Mouse (Mus musculus) liver, embryonic 15.5 days (tissue): ENCODE data around the gene Clec4a4. TPM values are rescaled to one million over a fixed set of nuclear protein-coding genes. Genes with fewer than 3 reads are reported as not detected.
"Not testable (repeated sequence)": the region's sequence is repeated elsewhere in the genome, so short reads cannot be mapped to it uniquely, and the experiment has no call there.

Experiments
- ATAC-seq: fragments of 200-750 bp; cut with Nextera tagmentation; 2 replicates; pipeline ENCODE4 v1.8.0; 2017; ENCODE audit warnings: moderate number of reproducible peaks, mild to moderate bottlenecking, moderate library complexity; ENCODE audit not compliant: insufficient read depth
- H3K27ac ChIP-seq: fragments of 300-500 bp; sonication (generic); replicated peaks from 2 replicates; pipeline ENCODE4 v1.5.1; 2015; ENCODE audit warnings: mild to moderate bottlenecking, inconsistent platforms
- H3K27me3 ChIP-seq: fragments of 300-500 bp; sonication (generic); 2 replicates; pipeline ENCODE4 v1.6.1; 2015; ENCODE audit warnings: mild to moderate bottlenecking, inconsistent platforms
- H3K36me3 ChIP-seq: fragments of 300-500 bp; sonication (generic); replicated peaks from 2 replicates; pipeline ENCODE4 v1.6.1; 2015; ENCODE audit warnings: moderate library complexity, mild to moderate bottlenecking, inconsistent platforms
- H3K4me1 ChIP-seq: fragments of 300-500 bp; sonication (generic); replicated peaks from 2 replicates; pipeline ENCODE4 v1.6.1; 2015; ENCODE audit warnings: inconsistent platforms
- H3K4me2 ChIP-seq: fragments of 300-500 bp; sonication (generic); 2 replicates; pipeline ENCODE4 v1.6.1; 2015; ENCODE audit warnings: moderate library complexity, mild to moderate bottlenecking, inconsistent platforms
- H3K4me3 ChIP-seq: fragments of 300-500 bp; sonication (generic); replicated peaks from 2 replicates; pipeline ENCODE4 v1.5.1; 2015; ENCODE audit warnings: mild to moderate bottlenecking, inconsistent platforms
- H3K9ac ChIP-seq: fragments of 300-500 bp; sonication (generic); 2 replicates; pipeline ENCODE4 v1.6.1; 2015; ENCODE audit warnings: moderate library complexity, mild to moderate bottlenecking, inconsistent platforms
- H3K9me3 ChIP-seq: fragments of 300-500 bp; sonication (generic); replicated peaks from 2 replicates; pipeline ENCODE4 v1.6.1; 2016; ENCODE audit warnings: inconsistent platforms
- WGBS: fragments of 180-500 bp; shearing (Covaris S2); methylation state at CpG from one replicate; pipeline ENCODE4 v1.1.7; 2015; ENCODE audit warnings: mixed read lengths; ENCODE audit not compliant: insufficient replicate concordance; 5-methylcytosine and 5-hydroxymethylcytosine counted together
- polyA plus RNA-seq: library from polyadenylated mRNA; unstranded; fragments of >200 nt; fragmentation: Nextera tagmentation; extraction: Ambion mirVana; gene quantifications from 2 replicates; pipeline ENCODE4 v1.2.1, GENCODE M21; 2015

Clec4a4 gene
- polyA plus RNA-seq = not detected in 2 replicates

- H3K4me1 ChIP-seq = no peaks in the 10 kb centered on the region
- no peaks in the 10 kb centered on the region for H3K9me3 ChIP-seq
- 51% methylated on average over 6 of the region's 6 CpGs for WGBS
- no peak within 1 kb of the TSS for H3K27ac ChIP-seq
- no peak within 1 kb of the TSS for H3K4me3 ChIP-seq
- no peak within 1 kb of the TSS for H3K4me2 ChIP-seq
- ATAC-seq = no peak
- H3K36me3 ChIP-seq = no peaks in the 10 kb centered on the region
- no peak within 1 kb of the TSS for H3K9ac ChIP-seq
- no peaks in the 10 kb centered on the region for H3K27me3 ChIP-seq
Observed at GRCm38 (mm10) chr6:122989876-122990437, at the start of gene Clec4a4. TSS of gene Clec4a4 (plus strand) at chr6:122990367.

DNA sequence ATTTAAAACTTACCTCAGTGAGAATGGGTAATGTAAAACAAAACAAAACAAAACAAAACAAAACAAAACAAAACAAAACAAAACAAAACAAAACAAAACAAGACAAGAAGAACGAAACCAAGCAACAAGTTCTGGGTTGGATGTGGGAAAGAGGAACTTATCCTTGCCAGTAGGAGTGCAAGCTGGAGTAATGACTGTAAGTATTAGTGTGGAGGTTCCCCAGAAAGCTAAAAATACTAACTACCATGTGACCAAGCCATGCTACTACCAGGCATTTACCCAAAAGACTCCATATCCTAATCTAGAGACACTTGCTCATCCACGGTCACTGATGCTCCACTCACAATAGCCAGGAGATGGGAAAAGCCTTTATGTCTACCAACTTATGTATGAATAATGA, 43.4 kb upstream of the Clec4a4 start:
- no peaks in the 10 kb centered on the region for H3K27me3 ChIP-seq
- no peak overlapping the region for H3K4me2 ChIP-seq
- no peak overlapping the region for H3K9ac ChIP-seq
- H3K9me3 ChIP-seq = no peaks in the 10 kb centered on the region
- H3K27ac ChIP-seq = no peak overlapping the region
- H3K4me1 ChIP-seq = no peaks in the 10 kb centered on the region
- no peak for ATAC-seq
- H3K36me3 ChIP-seq = no peaks in the 10 kb centered on the region
- H3K4me3 ChIP-seq = no peak overlapping the region
- WGBS = 50% methylated on average over 2 of the region's 2 CpGs

DNA sequence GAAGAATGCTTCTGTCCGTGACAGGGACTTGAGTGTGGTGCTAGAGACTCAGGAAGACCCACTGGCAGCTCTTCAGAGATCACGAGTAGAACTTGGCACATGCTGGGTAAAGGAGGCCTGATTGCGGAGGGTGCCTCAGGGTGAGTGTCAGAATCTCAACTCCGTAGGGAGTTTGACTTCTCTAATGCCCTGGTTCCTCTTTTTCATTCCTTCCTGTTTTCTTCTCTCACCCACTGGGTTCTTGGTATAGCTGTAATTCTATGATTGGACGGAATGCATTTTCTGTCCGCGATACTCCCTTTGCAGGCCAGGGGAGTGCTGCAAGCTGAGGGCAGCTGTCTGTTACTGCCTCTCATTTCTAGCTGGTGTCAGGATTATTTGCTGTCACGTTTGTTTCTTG, 37.8 kb upstream of the Clec4a4 start, which contains the start of gene Clec4a3:
Gene Clec4a3, plus strand, starts transcription at position 115 of the 400 bp plus-strand sequence.
- H3K4me3 ChIP-seq = no peak within 1 kb of the TSS
- no peaks in the 10 kb centered on the region for H3K9me3 ChIP-seq
- no peaks in the 10 kb centered on the region for H3K36me3 ChIP-seq
- H3K27ac ChIP-seq = no peak within 1 kb of the TSS
- WGBS = 42% methylated on average over 8 of the region's 8 CpGs
- no peak within 1 kb of the TSS for H3K9ac ChIP-seq
- no peak within 1 kb of the TSS for H3K4me2 ChIP-seq
- no peaks in the 10 kb centered on the region for H3K27me3 ChIP-seq
- H3K4me1 ChIP-seq = no peaks in the 10 kb centered on the region
- ATAC-seq = peak; percentile 42; the same call in 1 of the 2 replicates

DNA sequence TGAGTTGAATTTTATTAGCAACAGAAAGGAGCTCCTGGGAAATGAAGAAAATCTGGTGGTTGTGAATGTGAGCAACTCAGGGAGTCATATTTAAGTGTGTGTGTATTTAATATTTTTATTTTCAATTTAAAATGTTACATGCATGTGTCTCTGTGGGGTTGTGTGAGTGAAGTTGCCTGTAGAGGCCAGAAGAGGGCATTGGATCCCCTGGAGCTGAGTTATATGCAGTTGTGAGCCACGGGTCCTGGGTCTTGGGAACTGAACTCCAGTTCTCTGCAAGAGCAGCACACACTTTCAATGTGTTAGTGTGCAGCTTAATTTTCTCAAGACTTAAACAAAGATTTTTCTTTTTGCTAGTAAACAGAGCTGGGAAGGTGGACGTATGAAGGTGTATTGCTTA, 25.6 kb upstream of the Clec4a4 start:
- Histone ChIP-seq H3K9me3 (no peaks in the 10 kb centered on the region), H3K4me1 (no peaks in the 10 kb centered on the region), H3K4me3 (no peak overlapping the region), H3K36me3 (no peaks in the 10 kb centered on the region), H3K27me3 (no peaks in the 10 kb centered on the region), H3K4me2 (no peak overlapping the region), H3K27ac (no peak overlapping the region), H3K9ac (no peak overlapping the region)
- ATAC-seq = no peak
- 40% methylated on average over 2 of the region's 2 CpGs for WGBS

GRCm38 (mm10) chr6:122969048-122969447, 21.1 kb upstream of the Clec4a4 start:
- H3K9ac ChIP-seq = no peak overlapping the region
- 75% methylated on average over 2 of the region's 2 CpGs for WGBS
- H3K4me1 ChIP-seq = no peaks in the 10 kb centered on the region
- no peak overlapping the region for H3K4me3 ChIP-seq
- H3K27me3 ChIP-seq = no peaks in the 10 kb centered on the region
- H3K4me2 ChIP-seq = no peak overlapping the region
- no peak overlapping the region for H3K27ac ChIP-seq
- no peak for ATAC-seq
- no peaks in the 10 kb centered on the region for H3K36me3 ChIP-seq
- H3K9me3 ChIP-seq = no peaks in the 10 kb centered on the region

GRCm38 (mm10) chr6:123004696-123005095, 14.5 kb downstream of the Clec4a4 start:
- H3K36me3 ChIP-seq, H3K9ac ChIP-seq, H3K4me1 ChIP-seq, H3K27me3 ChIP-seq, H3K9me3 ChIP-seq, H3K4me2 ChIP-seq, H3K4me3 ChIP-seq, ATAC-seq, H3K27ac ChIP-seq: not testable (repeated sequence)
- 52% methylated on average over 2 of the region's 2 CpGs for WGBS

- no peak overlapping the region for H3K9ac ChIP-seq
- H3K4me2 ChIP-seq = no peak overlapping the region
- no peaks in the 10 kb centered on the region for H3K36me3 ChIP-seq
- H3K27me3 ChIP-seq = no peaks in the 10 kb centered on the region
- no peaks in the 10 kb centered on the region for H3K9me3 ChIP-seq
- H3K27ac ChIP-seq = no peak overlapping the region
- no peaks in the 10 kb centered on the region for H3K4me1 ChIP-seq
- no peak overlapping the region for H3K4me3 ChIP-seq
- ATAC-seq = no peak
- WGBS = 46% methylated on average over 1 of the region's 1 CpGs
Observed at GRCm38 (mm10) chr6:123005591-123005990, 15.4 kb downstream of the Clec4a4 start.

- Histone ChIP-seq H3K27me3 (no peaks in the 10 kb centered on the region), H3K4me1 (no peaks in the 10 kb centered on the region), H3K9me3 (no peaks in the 10 kb centered on the region), H3K36me3 (no peaks in the 10 kb centered on the region), H3K27ac (no peak within 1 kb of the TSS), H3K4me2 (no peak within 1 kb of the TSS), H3K4me3 (no peak within 1 kb of the TSS), H3K9ac (no peak within 1 kb of the TSS)
- WGBS = 46% methylated on average over 2 of the region's 2 CpGs
- ATAC-seq = no peak
Observed at GRCm38 (mm10) chr6:123049742-123050372, 59.7 kb downstream of the Clec4a4 start, which contains the start of gene Clec4b1. TSS of gene Clec4b1 (plus strand) at chr6:123049962.

Other genes with a start within 250 kb of the Clec4a4 start
- 11.8 and 13.8 TPM in 2 replicates for gene Slc2a3, start 188.7 kb upstream of the Clec4a4 start, polyA plus RNA-seq
- gene Foxj2, start 170.5 kb upstream of the Clec4a4 start, polyA plus RNA-seq = 1.3 and 1.5 TPM in 2 replicates
- 1.0 TPM in 2 replicates for gene C3ar1, start 134.2 kb upstream of the Clec4a4 start, polyA plus RNA-seq
- 24.2 and 25.8 TPM in 2 replicates for gene Necap1, start 115.9 kb upstream of the Clec4a4 start, polyA plus RNA-seq
- 6.0 and 6.2 TPM in 2 replicates for gene Clec4a1, start 68.5 kb upstream of the Clec4a4 start, polyA plus RNA-seq
- gene Clec4a3, start 37.9 kb upstream of the Clec4a4 start, polyA plus RNA-seq = 7.0 and 7.6 TPM in 2 replicates
- gene Clec4b1, start 59.6 kb downstream of the Clec4a4 start, polyA plus RNA-seq = not detected in 2 replicates
- 9.7 and 14.1 TPM in 2 replicates for gene Clec4a2, start 116.1 kb downstream of the Clec4a4 start, polyA plus RNA-seq
- 0.33 and 0.55 TPM in 2 replicates for gene Clec4b2, start 182.5 kb downstream of the Clec4a4 start, polyA plus RNA-seq
- 19.4 and 19.7 TPM in 2 replicates for gene Clec4n, start 239.5 kb downstream of the Clec4a4 start, polyA plus RNA-seq